Mouse (Mus musculus) lung, adult 2 months (tissue): Measurements from ENCODE around the gene Sh3gl2. TPM values are rescaled to one million over a fixed set of nuclear protein-coding genes. Genes with fewer than 3 reads are reported as not detected.

Experiments
- DNase-seq: peaks from one replicate; pipeline ENCODE4 v3.0.0; 2022
- H3K4me1 ChIP-seq: fragments of 200-500 bp; 2 replicates; pipeline ENCODE4 v1.6.1; 2011; ENCODE audit warnings: low read length; ENCODE audit not compliant: control insufficient read depth, insufficient read depth
- H3K4me3 ChIP-seq: fragments of 200-500 bp; replicated peaks from 2 replicates; pipeline ENCODE3; 2011; ENCODE audit warnings: low read depth, mild to moderate bottlenecking, control low read depth, low read length; ENCODE audit errors: extremely low read depth
- CTCF ChIP-seq: fragments of 200-500 bp; IDR thresholded peaks from 2 replicates; pipeline ENCODE4 v1.5.1; 2011; ENCODE audit warnings: mild to moderate bottlenecking, low read length, control low read depth; ENCODE audit not compliant: insufficient read depth
- POLR2A ChIP-seq: fragments of 200-500 bp; IDR thresholded peaks from 2 replicates; pipeline ENCODE4 v1.6.1; 2011; ENCODE audit warnings: low read depth, mild to moderate bottlenecking, control low read depth, low read length, borderline replicate concordance; ENCODE audit errors: extremely low read depth
- WGBS: fragments of 180-500 bp; shearing (Covaris S2); methylation state at CpG from one replicate; pipeline ENCODE4 v1.1.7; 2018; 5-methylcytosine and 5-hydroxymethylcytosine counted together
- polyA plus RNA-seq: library from polyadenylated mRNA; depleted of rRNA; stranded (reverse); fragments of >200 nt; gene quantifications from 2 replicates; pipeline ENCODE4 v1.2.3, GENCODE M21; 2012

Sh3gl2 gene
- polyA plus RNA-seq, 1 experiment: 2.9 TPM

- WGBS: 76% methylated on average over 1 of the region's 1 CpGs
- TF ChIP-seq CTCF: no peak
- TF ChIP-seq POLR2A: no peak
- no peaks in the 10 kb centered on the region for H3K4me1 ChIP-seq
- no peak overlapping the region for H3K4me3 ChIP-seq
- DNase-seq: no peak
Measured at GRCm38 (mm10) chr4:85529852-85530251, 324.9 kb downstream of the Sh3gl2 start.

GRCm38 (mm10) chr4:85539677-85540076 lies 334.8 kb downstream of the Sh3gl2 start:
- DNase-seq: no peak
- H3K4me1 ChIP-seq: peaks cover 3% of the 10 kb centered on the region; the same call in 1 of the 2 replicates
- TF ChIP-seq CTCF (no peak), POLR2A (no peak)
- H3K4me3 ChIP-seq: no peak overlapping the region
- WGBS: 60% methylated on average over 5 of the region's 5 CpGs

- 72% methylated on average over 4 of the region's 4 CpGs for WGBS
- H3K4me1 ChIP-seq: peaks cover 3% of the 10 kb centered on the region; the same call in 1 of the 2 replicates
- no peak for DNase-seq
- TF ChIP-seq CTCF: no peak
- TF ChIP-seq POLR2A: no peak
- no peak overlapping the region for H3K4me3 ChIP-seq
Measured at GRCm38 (mm10) chr4:85543221-85543620, 338.3 kb downstream of the Sh3gl2 start.

GRCm38 (mm10) chr4:85554696-85555095 lies 349.8 kb downstream of the Sh3gl2 start:
- H3K4me1 ChIP-seq: peaks cover 2% of the 10 kb centered on the region; the same call in 1 of the 2 replicates
- 56% methylated on average over 3 of the region's 3 CpGs for WGBS
- no peak overlapping the region for H3K4me3 ChIP-seq
- DNase-seq: no peak
- no peak for TF ChIP-seq POLR2A
- no peak for TF ChIP-seq CTCF

GRCm38 (mm10) chr4:85559753-85560152 lies 354.8 kb downstream of the Sh3gl2 start:
- WGBS: 40% methylated on average over 6 of the region's 6 CpGs
- DNase-seq: no peak
- TF ChIP-seq POLR2A (no peak), CTCF (no peak)
- Histone ChIP-seq H3K4me1 (peaks cover 4% of the 10 kb centered on the region; the same call in 1 of the 2 replicates), H3K4me3 (no peak overlapping the region)

GRCm38 (mm10) chr4:85585426-85585825 lies 380.5 kb downstream of the Sh3gl2 start:
- WGBS: 93% methylated on average over 2 of the region's 2 CpGs
- Histone ChIP-seq H3K4me3 (no peak overlapping the region), H3K4me1 (no peaks in the 10 kb centered on the region; the same call in 1 of the 2 replicates)
- TF ChIP-seq CTCF (no peak), POLR2A (no peak)
- DNase-seq: no peak

GRCm38 (mm10) chr4:85588928-85589327 lies 384.0 kb downstream of the Sh3gl2 start:
- no peak overlapping the region for H3K4me3 ChIP-seq
- TF ChIP-seq CTCF: no peak
- WGBS: 71% methylated on average over 4 of the region's 4 CpGs
- no peak for DNase-seq
- H3K4me1 ChIP-seq: no peaks in the 10 kb centered on the region; the same call in 1 of the 2 replicates

GRCm38 (mm10) chr4:85591037-85591436 lies 386.1 kb downstream of the Sh3gl2 start:
- 54% methylated on average over 7 of the region's 7 CpGs for WGBS
- H3K4me3 ChIP-seq: no peak overlapping the region
- no peak for DNase-seq
- TF ChIP-seq POLR2A (no peak), CTCF (no peak)
- no peaks in the 10 kb centered on the region; the same call in 1 of the 2 replicates for H3K4me1 ChIP-seq

- TF ChIP-seq POLR2A (no peak), CTCF (no peak)
- Histone ChIP-seq H3K4me1 (no peaks in the 10 kb centered on the region), H3K4me3 (no peak overlapping the region)
- no peak for DNase-seq
Measured at GRCm38 (mm10) chr4:85594159-85594558, 389.2 kb downstream of the Sh3gl2 start.

GRCm38 (mm10) chr4:85613331-85613730 lies 408.4 kb downstream of the Sh3gl2 start:
- no peak overlapping the region for H3K4me3 ChIP-seq
- 77% methylated on average over 3 of the region's 3 CpGs for WGBS
- DNase-seq: no peak
- no peaks in the 10 kb centered on the region for H3K4me1 ChIP-seq
- TF ChIP-seq POLR2A (no peak), CTCF (no peak)

- 60% methylated on average over 5 of the region's 5 CpGs for WGBS
- Histone ChIP-seq H3K4me1 (no peaks in the 10 kb centered on the region), H3K4me3 (no peak overlapping the region)
- DNase-seq: no peak
- TF ChIP-seq CTCF (no peak), POLR2A (no peak)
Measured at GRCm38 (mm10) chr4:85618746-85619145, 413.8 kb downstream of the Sh3gl2 start.
